Mouse (Mus musculus) kidney, postnatal 25 days (tissue): ENCODE data around the gene Uqcc2.
A peak's percentile ranks its signal among the peaks of the same experiment; 100 is the strongest.

Experiments used
- DNase-seq, 2 experiments: peaks; one replicate each; pipeline ENCODE4 v3.0.0; 2021; ENCODE audit warnings: mixed read lengths in 2 of 2

Gene Uqcc2

DNA sequence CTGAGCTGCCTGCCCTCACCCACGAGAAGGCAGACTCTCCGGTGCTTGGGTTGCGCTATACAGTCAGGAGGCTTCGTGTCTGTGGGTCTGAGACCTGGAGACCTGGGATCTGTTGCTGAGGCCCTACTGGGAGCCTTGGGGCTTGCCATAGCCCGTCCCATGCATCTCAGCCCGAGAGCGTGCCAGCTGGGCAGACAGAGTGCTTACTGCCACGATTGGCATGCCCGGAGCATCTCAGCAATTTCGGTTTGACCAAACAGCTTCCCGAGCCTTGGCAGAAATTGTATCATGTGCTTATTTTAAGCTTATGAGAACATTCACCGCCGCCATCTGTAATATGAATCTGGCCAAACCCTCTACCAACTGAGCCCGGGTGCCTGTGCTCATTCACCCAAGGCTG lies 20.5 kb upstream of the Uqcc2 start:
- DNase-seq = peak in 1 of 2 experiments; percentile 34

DNA sequence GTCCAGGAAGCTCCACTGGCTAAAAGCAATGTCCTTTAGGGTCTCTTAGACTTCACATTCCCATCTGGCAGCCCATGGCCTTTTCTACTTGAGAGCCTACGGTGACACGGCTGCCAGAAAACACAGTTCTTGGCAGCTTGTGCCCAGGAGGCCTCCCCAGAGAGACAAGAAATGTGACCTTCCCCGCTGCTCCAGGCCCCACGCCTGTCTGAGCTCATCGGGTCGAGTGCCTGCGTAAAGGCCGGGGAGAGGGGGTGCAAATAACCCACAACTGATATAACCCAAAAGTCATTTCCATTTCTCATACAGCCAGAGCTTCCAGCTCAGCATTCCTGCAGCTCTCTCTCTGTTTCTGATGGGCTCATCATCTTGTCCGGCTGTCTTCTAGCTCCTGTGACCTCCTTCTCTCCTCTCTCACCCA lies 20.1 kb upstream of the Uqcc2 start:
- peak in 1 of 2 experiments; percentile 46 for DNase-seq

DNA sequence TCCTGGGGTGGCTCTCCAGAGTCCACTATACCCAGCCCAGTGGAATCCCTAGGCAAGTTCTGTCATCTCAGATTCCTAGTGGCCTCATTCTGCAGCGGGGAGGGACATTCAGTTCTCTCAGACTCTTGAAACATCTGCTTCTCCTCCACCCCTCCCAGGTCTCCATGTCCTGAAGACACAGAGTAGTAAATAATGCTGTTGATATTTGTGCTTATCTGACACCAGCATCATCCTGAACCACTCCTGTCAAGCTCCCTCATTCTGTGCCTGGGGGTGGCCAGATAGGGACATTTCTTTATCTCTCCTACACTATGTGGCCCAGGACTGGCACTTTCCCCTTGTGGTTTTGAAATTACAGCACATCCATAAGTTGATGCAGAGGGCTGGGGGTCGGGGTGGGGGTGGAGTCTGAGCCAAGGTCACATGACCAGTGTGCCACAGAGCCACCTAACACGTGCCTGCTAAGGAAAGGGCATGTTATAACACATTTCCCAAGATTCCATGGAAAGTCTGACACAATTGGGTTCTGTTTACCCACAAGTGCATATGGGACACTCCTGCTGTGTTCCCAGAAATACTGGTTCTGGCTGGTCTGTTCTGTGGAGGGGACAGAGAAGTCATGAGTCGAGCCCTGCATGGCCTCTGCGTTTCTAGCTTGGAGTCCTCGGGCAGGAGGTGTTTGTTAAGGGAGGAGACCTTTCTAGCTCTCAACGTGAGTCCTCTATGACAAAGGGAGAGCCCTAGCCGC lies 19.4 kb upstream of the Uqcc2 start:
- peak in 1 of 2 experiments; percentile 38 for DNase-seq

DNA sequence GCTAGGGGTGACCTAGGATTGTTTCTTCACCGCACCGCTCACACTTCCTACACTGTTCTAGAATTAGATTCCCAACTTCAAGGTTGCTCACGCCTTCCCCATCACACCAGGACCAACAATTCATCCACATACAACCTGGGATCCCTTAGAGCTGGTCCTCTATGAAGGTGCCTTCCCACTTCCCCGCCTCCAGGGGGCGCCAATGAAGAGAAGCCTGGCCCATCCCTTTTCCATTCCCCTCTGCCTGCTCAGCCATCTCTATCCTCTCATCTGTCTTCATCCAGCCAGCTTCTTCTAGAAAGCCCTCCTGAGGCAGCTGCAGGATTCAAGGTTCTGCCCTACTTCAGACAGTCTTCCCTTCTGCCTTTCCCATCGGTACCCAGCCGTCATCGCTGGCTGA lies 17.7 kb upstream of the Uqcc2 start:
- peak; percentile 11 to 34 for DNase-seq

DNA sequence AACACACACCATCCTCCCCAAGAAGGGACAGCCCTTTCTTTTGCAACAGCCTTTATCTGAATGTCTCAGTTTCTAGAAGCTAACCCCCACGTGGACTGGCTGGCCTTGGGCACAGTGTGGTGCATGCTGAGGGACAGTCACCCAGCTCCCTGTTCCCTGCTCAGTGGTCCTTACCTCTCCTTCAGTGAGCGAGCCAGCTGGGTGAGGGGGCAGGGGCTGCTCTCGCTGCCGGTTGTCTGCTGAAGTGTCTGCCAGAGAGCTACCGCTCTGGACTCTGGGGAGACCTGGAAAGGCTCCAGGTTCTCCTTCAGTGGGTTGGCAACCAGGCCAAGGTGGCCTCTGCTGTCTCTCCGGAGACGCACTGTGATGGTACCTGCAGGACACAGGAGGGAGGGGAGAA lies 17.2 kb upstream of the Uqcc2 start:
- peak; percentile 41 to 80 for DNase-seq

DNA sequence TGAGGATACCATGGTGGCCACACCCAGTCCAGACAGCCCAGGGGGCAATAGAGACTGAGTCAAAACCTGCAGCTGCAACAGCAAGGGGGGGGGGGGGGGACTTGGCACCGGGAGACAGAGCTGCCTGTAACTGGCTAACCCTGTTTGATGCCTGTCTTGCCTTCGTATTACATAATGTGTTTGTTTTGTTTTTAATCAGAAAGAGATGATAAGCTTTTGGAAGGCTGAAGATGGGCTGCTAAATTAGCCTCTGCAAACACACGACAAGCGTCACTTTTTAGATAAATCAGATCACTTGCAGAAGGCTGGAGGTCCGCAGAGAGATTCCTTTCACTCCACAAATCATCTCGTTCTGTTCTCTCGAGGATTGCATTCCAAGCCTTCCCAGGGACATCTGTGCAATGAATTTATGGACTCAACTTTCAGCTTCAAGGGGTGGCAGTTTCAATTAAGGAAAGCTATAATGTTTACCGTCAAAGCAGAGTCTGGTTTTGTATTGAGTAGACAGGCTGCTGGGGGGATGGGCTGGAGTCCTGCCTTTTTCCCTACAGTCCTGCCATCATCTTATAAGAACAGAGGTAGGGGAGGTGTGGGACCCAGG lies 12.7 kb upstream of the Uqcc2 start:
- DNase-seq = no peak

DNA sequence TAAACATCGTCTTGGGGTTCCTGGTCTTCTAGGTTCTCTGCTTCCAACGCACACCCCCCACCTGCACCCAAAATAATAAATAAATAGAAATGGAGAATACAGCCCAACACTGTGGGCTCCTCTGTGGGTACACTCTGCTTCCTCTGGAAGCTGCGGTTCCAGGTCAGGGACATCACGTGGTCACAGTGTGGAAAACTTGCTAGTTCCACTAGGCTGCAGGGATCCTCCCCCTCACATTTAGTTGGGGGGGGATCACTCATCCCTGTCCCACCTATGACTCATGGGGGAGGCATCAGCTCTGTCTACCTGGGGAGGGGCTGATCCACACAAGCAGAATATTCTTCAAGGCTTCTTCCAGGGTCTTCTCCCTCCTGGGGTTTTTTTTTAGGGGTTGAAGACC lies 10.4 kb upstream of the Uqcc2 start:
- no peak for DNase-seq

DNA sequence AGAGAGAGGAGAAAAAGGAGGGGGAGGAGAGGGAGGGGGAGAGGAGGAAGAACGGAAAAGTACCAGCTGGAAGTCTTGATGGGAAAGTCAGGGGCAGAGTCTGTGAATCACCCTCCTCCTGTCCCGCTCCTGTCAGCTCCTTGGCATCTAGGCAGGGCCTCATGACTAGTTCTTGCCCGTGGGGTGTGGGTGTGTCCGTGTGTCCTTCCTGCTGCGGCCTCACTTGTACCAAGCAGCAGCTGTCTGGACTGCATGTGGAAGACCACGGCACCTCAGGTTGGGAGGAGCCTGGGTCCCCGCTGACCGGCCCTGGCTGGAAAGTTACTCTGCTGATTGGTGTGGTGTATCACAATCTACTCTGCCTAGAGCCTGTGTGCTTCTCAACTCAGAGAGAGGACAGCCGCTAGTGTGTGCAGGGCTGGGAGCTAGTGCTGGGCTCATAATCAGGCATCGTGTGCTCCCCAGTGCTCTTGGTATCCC lies 8.3 kb upstream of the Uqcc2 start:
- DNase-seq = peak; percentile 32 to 72

DNA sequence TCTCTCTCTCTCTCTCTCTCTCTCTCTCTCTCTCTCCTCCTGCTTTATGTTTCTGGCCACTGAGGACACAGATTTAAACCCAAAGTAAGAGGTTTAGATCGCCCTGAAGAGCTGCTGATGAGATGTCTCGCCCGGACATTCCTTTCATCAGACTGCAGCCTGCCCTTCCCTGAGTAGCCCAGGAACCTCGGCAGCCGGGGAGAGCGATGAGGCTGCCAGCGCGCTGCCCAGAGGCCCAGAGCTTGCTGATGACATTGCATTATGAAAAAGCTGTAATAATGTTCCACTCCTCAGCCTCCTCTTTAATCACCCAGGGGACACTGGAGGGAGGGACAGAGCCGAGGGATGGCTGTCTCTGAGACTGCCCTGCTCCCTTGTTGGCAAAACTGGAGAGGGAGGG lies 6.5 kb upstream of the Uqcc2 start:
- DNase-seq = peak in 1 of 2 experiments; percentile 24

DNA sequence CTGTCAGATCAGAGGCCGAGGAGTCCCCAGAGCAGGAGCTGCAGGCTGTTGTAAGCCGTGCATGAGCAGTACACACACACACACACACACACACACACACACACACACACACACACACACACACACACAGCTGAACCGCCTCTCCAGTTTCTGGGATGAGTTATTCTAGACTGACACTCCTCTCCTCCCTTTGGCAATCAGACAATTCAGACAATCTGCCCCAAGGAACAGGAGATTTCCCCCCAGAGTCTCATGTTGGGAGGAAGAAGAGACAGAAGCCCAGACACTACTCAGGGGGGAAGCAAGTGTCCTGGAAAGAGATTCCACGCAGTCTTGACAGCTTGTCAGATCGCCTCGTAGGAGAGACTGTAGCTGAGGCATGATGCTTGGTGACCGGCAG lies 5.6 kb upstream of the Uqcc2 start:
- DNase-seq = peak in 1 of 2 experiments; percentile 27

DNA sequence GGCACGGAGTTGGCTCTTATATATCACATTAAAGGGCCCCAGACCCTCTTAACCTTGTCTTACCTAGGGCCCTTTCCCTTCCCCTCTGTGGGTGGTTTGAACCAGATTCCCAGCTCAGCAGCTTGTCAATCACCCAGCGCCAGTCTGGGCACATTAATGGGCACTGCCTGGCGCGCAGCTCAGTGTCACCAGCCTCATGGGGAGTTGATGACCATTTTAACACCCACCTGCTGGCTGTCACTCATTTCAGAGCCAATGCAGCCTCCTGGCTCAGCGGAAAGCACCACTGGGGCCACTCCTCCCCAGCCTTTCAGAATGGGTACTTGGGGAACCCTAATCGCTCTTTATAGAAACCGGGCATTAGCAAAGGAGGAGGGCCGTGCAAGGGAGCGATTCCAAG lies 4.7 kb upstream of the Uqcc2 start:
- peak in 1 of 2 experiments; percentile 32 for DNase-seq

DNA sequence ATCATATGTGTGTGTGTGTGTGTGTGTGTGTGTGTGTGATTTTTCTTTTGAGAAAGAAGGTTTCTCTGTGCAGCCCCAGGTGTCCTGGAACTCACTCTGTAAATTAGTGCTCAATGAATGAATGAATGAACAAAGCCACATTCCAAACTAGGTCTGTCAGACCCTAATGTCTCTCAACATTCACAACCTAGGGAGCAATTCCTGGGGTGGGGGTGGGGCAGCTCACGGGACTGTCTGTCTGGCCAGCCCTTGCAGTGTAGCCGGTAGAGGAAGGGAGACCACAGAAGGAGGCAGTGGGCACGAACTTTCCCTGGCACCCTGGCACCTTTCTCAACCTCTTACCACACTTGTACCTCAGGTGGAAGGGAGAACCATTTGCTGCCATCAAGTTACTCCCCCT lies 999 bp upstream of the Uqcc2 start:
- DNase-seq = no peak

DNA sequence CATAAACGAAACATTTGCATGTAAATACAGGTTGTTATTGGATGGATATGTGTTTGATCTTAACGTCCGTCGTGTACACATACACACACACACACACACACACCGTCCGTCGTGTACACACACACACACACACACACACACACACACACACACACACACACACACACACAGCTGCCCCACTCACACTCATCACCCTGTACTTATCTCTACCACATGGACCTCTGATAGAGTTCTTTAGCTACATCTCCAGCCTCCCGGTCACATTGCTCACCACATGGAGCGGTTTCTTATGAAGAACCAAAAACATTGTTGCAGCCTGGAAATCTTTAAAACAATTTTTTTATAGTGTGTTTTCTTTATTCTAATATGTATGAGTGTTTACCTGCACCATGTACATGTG lies 471 bp upstream of the Uqcc2 start:
- DNase-seq = no peak

DNA sequence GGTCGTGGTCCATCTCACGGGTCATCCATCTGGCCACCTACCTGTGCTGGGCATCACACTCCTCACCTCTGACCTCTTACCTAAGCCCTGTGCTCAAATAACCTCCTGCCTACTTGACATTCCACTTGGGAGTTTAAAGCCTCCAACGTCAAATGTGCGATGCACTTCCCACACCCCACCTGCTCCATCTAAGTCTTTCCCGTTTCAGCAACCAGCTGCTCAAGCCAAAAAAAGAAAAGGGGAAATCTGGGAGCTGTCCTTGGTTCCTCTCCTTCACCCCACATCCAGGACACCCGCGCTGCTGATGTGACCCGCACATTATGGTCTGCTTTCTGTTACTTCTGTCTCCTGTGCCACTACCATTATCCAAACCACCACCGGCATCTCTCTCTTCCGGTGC lies 1.5 kb downstream of the Uqcc2 start:
- peak in 1 of 2 experiments; percentile 22 for DNase-seq

DNA sequence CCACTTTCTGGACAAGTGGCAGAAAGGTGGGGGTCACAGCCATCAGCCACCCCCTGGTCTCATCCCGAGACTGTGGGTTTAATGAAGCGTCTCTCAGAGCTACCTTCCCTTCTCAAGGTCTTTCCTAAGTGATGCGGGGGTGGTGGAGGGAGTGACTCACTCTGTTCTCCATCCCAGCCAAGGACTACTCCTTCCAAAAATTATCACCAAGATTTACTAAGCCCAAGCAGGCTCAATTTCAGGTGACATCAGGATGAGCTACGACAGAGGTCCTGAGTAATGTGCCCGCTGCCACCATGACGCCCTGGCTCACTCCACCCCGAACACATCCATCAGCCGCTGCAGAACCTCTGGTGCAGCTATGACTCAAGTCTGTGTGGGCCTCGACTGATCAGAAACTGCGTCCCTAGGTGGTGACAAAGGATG lies 2.5 kb downstream of the Uqcc2 start:
- DNase-seq = no peak

DNA sequence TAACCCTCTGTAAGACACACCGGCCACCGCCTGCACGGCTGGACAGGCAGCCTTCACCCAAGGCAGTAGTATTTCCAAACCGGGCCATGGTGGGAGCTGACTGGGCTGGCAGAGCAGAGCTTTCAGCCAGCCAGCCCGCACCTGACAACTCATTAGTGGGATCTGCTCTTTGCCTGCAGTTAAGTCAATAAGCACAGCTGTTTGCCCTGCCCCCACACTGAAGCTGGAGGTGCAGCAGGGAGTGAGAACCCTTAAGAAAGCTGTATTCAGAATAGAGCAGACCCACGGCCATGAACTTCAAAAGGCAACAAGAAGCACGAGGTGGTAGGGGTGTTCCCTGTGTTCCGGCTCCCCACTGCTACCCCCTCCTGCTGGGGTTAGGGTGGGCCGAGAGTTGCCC lies 3.5 kb downstream of the Uqcc2 start:
- DNase-seq = no peak

DNA sequence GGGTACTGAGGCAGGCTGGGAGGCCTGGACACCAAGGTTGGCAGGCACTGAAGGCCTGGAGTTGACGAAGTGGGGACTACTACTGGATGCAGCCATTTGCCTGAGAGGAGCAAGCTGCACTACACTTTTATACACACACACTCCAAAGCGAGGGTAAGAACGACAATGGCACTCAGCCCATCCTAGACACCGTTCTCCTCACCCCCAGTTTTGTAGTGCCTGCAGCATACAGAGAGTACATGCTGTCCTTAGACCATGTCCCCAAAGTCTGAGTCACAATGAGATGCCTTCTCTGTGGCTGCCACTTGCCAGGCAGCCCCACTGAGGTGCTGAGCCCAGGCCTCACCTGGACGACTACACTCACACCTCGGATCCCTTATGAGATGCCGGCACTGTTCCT lies 3.9 kb downstream of the Uqcc2 start:
- DNase-seq = no peak

DNA sequence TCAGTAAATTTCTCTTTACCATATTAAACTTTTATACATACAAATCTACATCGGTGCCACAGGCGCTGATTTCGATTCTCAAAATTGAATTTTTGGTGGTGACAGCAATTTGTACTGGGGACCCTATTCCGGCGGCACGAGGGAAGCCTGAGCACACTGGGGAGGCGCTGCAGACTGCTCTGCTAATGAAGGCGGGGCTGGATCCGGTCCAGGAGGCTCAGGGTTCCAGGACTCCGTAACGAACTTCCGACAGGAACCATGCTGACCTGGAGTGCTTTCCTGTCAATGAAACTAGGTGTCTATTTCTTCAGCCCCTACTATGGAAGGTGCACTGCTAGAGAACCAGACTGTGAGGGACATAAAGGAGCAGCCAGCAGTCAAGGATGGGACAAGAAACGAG lies 4.4 kb downstream of the Uqcc2 start:
- peak in 1 of 2 experiments; percentile 48 for DNase-seq

DNA sequence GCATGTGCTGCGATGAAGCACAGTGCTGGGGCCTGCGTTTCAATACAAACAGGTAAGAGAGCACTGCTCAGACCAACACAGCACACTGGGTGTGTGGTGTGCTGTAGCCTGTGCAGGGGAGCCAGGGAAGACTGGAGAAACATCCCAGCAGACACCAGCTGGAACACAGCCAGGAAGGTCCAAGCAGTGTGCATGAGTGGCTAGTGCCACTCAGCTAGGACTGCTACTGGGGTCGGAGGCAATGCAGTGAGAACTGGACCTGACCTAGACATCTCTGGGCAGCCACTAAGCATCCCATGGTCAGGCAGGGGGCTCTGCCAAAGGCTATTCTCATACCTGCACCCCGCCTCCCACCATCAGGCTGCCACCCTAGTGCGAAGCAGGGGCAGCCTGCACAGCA lies 5.5 kb downstream of the Uqcc2 start:
- DNase-seq = no peak

DNA sequence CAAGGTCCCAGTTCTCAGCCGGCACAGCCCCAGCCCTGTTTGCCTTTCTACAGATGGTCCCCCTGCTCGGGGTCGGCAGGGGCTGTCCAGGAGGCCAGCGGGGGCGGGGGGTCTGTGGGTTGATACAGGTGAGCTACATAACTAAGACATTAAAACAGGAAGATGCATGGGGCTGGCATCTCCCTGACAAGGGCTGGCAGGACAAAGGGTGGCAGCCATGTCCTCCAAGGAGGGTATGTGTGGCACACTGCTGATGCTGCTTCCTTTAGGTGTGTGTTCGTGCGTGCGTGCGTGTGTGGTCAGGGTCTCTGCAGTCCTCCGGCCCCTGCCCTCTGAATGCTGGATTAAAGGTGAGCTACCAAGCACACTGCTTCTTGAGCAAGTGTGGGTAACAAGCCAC lies 6.7 kb downstream of the Uqcc2 start:
- DNase-seq = no peak

DNA sequence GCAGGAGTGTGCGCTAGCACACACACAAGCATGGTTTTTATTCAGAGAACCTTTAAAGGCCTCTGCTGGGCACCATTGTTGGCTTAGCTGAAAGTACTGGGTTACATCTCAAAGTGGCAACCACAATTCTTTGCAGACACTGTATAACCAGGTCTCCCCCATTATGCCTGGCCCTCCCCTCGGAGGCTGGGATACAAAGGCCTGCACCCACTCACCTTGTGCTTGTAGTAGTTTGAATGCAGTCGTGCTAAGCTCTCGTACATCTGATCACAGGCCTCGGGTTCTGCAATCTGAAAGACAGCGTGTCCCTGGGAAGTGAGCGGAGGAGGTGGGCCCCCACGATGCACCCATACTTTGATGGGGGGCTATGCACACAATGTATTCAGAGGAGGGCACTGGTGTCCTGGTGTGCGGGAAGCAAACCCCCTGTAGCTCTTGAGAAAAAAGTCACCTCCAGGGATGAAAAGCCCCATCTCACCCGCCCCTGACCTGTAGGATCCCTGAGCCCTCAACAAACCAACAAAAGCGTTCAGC lies 8.0 kb downstream of the Uqcc2 start:
- no peak for DNase-seq

DNA sequence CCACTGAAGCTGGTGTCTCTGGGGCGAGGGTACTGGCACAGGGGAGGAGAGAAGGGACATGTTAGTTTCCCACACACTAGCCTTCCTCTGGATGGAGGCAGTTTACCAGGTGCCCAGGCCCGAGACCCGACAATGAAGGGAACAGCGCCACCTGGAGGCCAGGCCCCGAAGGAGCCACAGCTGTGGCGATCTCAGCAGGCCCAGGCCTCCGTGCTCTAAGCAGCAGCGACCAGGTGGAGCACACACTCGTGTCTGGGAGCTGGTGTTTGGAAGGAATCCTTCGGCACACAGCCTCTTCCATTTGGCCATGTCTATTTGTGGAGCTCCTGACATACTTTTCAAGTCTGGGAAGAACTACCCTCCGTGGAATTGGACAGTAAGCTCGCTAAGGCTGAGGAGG lies 8.5 kb downstream of the Uqcc2 start:
- peak; percentile 77 to 82 for DNase-seq

DNA sequence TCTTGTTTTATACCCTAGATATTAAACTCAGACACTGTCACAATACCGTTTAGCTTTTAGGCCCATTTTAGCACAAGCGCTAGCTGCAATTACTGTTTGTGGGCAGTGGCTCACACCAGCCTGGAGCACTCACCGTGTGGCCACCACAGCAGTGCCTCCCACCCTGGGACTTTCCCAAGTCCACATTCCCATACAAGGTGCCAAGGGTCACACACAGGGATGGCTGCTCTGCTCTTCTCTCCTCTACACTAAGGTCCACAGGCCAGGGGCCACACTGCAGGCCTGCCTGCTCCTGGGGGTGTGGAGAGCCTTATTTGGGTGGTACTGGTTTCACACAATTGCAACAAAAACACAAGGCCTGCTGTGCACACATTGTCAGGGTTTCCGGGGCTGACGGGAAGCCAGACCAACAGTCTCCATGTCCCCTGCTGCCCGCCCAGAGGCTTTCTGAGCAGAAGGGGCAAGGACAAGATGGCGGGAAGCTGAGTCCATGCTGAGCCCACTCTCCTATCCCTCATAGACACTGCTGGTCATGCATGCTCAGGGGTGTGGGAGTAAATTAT lies 9.8 kb downstream of the Uqcc2 start:
- peak in 1 of 2 experiments; percentile 56 for DNase-seq

DNA sequence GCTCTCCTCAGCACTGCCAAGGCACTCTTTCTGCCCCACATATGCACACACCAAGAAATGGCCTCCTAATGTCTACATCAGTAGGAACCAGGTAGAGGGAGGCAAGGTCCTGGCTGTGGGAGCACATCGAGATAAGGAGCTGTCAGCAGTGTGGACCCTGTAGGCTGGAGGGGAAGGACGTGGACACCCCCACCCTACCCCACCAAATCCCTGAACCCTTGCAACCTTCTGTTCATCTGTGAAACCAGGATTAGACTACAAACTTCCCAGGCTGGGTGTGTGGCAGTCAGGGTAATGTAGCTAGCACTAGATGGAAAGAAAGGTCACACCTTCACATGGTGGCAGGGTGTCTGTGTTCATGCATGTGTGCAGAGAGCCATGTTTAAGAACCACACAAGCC lies 10.6 kb downstream of the Uqcc2 start:
- DNase-seq = no peak
